Mouse (Mus musculus) spleen, adult 2 months (tissue): ENCODE results near the gene Ppfibp2. TPM values are rescaled to one million over a fixed set of nuclear protein-coding genes. Genes with fewer than 3 reads are reported as not detected.

Experiments used
- DNase-seq, 2 experiments: peaks; one replicate each; pipeline versions ENCODE4 v3.0.0 to v3.0.0-alpha.2; 2012 to 2021; ENCODE audit warnings: low spot score in 2 of 2, low read depth in 1 of 2
- H3K27ac ChIP-seq: fragments of 200-500 bp; 2 replicates; pipeline ENCODE4 v1.5.1; 2012; ENCODE audit warnings: low read length, inconsistent platforms; ENCODE audit not compliant: insufficient read depth
- H3K27me3 ChIP-seq: fragments of 200-500 bp; 2 replicates; pipeline ENCODE4 v1.6.1; 2012; ENCODE audit warnings: mild to moderate bottlenecking, moderate library complexity, low read length, inconsistent platforms; ENCODE audit not compliant: control insufficient read depth, insufficient read depth
- H3K36me3 ChIP-seq: fragments of 200-500 bp; 2 replicates; pipeline ENCODE4 v1.6.1; 2012; ENCODE audit warnings: mild to moderate bottlenecking, low read length, inconsistent platforms; ENCODE audit not compliant: control insufficient read depth, insufficient read depth
- H3K4me1 ChIP-seq: fragments of 200-500 bp; 2 replicates; pipeline ENCODE4 v1.6.1; 2011; ENCODE audit warnings: inconsistent platforms; ENCODE audit not compliant: control insufficient read depth, insufficient read depth, insufficient read length
- H3K4me3 ChIP-seq: fragments of 200-500 bp; 2 replicates; pipeline ENCODE4 v1.5.1; 2011; ENCODE audit warnings: mild to moderate bottlenecking, inconsistent platforms; ENCODE audit not compliant: insufficient read depth, insufficient read length; ENCODE audit errors: extremely low read depth
- CTCF ChIP-seq: fragments of 200-500 bp; IDR thresholded peaks from 2 replicates; pipeline ENCODE4 v1.5.1; 2011; ENCODE audit warnings: mild to moderate bottlenecking, inconsistent platforms; ENCODE audit not compliant: insufficient read depth, insufficient read length, insufficient replicate concordance; ENCODE audit errors: extremely low read depth
- POLR2A ChIP-seq: fragments of 200-500 bp; IDR thresholded peaks from 2 replicates; pipeline ENCODE4 v1.6.1; 2011; ENCODE audit warnings: low read depth, low read length, inconsistent platforms
- WGBS: fragments of 180-500 bp; shearing (Covaris S2); methylation state at CpG from one replicate; pipeline ENCODE4 v1.1.7; 2018; 5-methylcytosine and 5-hydroxymethylcytosine counted together
- polyA plus RNA-seq: library from polyadenylated mRNA; depleted of rRNA; stranded (reverse); fragments of >200 nt; gene quantifications from 2 replicates; pipeline ENCODE4 v1.2.3, GENCODE M21; 2012

The Ppfibp2 gene
- polyA plus RNA-seq, 1 experiment, result 5.5 TPM

DNA sequence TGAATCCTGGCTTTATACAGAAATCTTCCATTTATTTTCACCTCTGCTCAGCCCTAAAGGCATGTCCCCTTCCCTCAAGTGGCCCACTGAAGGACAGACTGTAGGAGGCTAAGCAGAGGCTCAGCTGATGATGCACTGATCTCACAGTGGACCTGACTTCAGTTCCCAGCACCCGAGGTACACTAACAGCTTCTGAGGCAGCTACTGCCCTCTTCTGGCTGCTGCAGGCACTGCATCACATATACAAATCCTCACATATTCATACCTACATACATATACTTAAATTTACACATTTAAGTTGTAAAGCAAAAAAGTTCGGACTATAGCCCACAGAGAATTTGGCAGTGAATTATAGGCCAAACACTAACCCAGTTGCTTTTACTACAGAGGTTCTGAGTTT, 50.0 kb downstream of the Ppfibp2 start:
- H3K4me3 ChIP-seq, result no peak overlapping the region
- no peak overlapping the region for H3K27ac ChIP-seq
- 93% methylated on average over 2 of the region's 2 CpGs for WGBS
- TF ChIP-seq POLR2A, result no peak
- TF ChIP-seq CTCF, result no peak
- H3K4me1 ChIP-seq, result peaks cover 8% of the 10 kb centered on the region; the same call in 1 of the 2 replicates
- DNase-seq, result no peak
- no peaks in the 10 kb centered on the region for H3K36me3 ChIP-seq
- H3K27me3 ChIP-seq, result no peaks in the 10 kb centered on the region

DNA sequence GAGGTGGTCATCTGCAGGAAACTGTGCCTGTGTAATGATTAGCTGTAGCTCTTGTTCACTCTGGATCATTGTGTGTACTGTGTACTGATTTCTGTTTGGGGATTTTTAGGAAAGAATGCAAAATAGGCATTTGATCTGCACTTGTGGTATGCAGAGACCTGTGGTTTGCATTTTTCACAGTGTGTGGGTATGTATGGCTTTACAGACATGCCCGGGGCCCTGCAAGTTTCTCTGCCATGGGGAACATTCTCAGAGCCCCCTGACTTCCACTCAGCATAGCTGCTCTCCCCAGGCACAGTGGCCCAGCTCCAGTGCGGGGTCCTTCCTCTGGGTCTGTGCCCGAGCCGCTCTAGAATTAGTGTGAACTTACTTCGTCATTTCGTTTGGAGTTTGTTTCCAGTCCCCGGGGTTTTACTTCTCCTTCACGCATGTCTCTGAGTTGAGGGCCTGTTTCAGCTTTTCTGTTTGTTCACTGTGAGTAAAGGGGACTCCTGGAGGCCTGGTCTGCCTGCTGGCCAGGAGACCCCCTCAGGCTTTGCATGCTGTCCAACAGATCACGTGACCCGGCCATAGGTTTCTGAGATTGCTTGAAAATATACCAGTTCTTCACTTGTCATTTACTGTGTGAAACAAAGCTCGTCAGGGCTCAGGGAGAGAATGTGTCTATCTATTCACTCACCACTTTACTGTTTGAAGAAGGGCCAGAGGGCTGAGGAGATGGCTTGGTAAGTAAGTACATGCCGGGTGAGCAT, 54.1 kb downstream of the Ppfibp2 start:
- Histone ChIP-seq H3K27ac (peak overlapping the region; percentile 57), H3K4me3 (no peak overlapping the region), H3K27me3 (no peaks in the 10 kb centered on the region), H3K36me3 (no peaks in the 10 kb centered on the region), H3K4me1 (peaks cover 8% of the 10 kb centered on the region; the same call in 1 of the 2 replicates)
- WGBS, result 71% methylated on average over 12 of the region's 12 CpGs
- DNase-seq, result no peak
- TF ChIP-seq CTCF (no peak), POLR2A (no peak)

DNA sequence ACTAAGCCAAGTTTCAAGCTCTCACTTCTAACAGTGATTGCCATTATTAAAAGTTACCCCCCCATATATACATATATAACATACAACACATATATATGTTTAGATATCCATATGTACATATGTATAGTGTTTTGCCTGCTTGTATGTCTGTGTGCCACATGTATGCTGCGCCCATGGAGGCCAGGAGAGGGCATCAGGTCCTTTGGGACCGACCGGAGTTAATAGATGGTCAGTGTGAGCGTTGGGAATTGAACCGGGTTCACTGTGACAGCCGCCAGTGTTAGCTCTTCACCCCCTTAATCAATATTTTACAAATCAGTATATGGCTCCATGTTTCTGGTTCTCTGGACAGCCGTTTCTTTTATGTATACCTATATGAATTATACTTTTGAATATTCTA, 55.0 kb downstream of the Ppfibp2 start:
- no peak overlapping the region for H3K27ac ChIP-seq
- H3K4me3 ChIP-seq, result no peak overlapping the region
- H3K36me3 ChIP-seq, result no peaks in the 10 kb centered on the region
- no peak for DNase-seq
- H3K4me1 ChIP-seq, result peaks cover 8% of the 10 kb centered on the region; the same call in 1 of the 2 replicates
- no peaks in the 10 kb centered on the region for H3K27me3 ChIP-seq
- TF ChIP-seq POLR2A (no peak), CTCF (no peak)
- 82% methylated on average over 7 of the region's 7 CpGs for WGBS

DNA sequence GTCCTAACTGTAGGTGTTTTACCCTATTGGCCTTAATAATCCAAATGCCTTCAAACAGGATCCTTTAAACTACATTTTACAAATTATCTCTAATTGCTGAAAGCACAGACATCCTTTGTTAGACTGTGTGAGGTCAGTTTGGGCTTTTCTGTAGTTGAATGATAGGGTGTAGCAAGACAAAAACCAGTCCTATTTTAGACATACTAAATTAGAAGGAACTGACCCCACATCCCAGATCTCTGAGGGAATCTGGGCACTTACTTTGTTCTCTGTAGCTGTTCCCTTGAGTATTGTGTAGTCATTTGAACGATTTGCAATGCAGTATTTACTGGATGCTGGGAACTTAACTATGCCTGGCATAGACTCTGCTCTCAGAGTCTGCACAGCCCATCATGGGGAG, 56.8 kb downstream of the Ppfibp2 start:
- WGBS, result 77% methylated on average over 1 of the region's 1 CpGs
- TF ChIP-seq POLR2A, result no peak
- no peak for TF ChIP-seq CTCF
- no peaks in the 10 kb centered on the region for H3K27me3 ChIP-seq

DNA sequence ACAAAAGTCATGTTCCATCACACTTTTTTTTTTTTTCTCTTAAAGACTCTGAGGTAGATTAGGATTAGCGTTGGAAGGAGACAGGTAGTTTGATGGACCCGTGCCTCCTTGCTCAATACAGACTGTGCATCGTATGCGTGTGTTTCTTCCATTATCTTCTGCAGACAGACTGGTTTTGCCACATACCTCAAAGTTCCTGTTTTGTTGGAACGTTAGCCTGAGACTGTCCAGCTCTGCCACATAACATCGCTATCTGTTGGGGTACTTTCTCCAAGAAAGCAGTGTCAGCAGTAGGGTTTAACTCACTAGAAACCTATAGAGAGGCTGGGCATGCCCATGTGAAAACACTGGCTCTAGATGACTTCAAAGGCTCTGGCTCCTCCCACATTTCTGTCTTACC, 61.4 kb downstream of the Ppfibp2 start:
- no peaks in the 10 kb centered on the region for H3K4me1 ChIP-seq
- no peak overlapping the region for H3K4me3 ChIP-seq
- no peak for DNase-seq
- WGBS, result 30% methylated on average over 6 of the region's 6 CpGs
- no peak for TF ChIP-seq CTCF
- no peak for TF ChIP-seq POLR2A
- H3K27me3 ChIP-seq, result no peaks in the 10 kb centered on the region
- H3K27ac ChIP-seq, result no peak overlapping the region
- no peaks in the 10 kb centered on the region for H3K36me3 ChIP-seq

More for the DNA sequence above, 56.8 kb downstream of the Ppfibp2 start:
- no peak overlapping the region for H3K4me3 ChIP-seq
- no peak overlapping the region for H3K27ac ChIP-seq
- DNase-seq, result no peak
- no peaks in the 10 kb centered on the region for H3K36me3 ChIP-seq
- H3K4me1 ChIP-seq, result peaks cover 8% of the 10 kb centered on the region; the same call in 1 of the 2 replicates

DNA sequence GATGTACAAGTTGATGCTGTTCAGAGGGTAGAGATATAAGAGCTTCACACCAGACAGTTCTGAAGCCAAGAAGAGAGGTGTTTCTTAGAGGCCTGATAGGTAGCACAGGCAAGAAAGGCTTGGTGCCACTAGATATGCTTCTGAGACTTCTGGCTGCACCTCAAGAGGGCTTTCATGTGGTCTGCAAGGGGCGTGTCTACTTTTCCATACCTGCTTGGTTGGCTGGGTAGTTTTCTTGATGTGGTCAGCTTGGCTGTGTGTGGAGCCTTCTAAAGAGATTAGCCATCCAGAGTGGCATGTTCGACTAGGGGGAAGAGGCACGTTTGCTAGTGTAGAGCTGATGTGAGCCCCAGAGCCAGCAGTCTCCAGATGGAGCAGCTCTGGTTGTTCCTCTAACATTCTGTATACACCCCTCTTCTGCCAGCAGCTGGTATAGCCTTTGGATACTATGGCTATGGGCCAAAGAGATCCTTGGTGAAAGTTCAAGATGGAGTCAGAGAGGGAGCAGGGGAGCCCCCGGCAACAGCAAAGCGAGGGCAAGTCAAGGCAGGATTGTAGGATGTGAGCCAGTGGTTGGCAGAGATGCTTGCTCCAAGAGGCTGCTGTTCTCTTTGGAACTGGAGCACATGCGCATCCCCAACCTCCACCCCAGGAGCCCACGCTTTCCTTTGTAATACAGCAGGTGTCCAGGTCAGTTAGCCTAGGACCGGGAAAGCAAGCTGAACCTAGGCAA, 64.3 kb downstream of the Ppfibp2 start:
- no peaks in the 10 kb centered on the region for H3K36me3 ChIP-seq
- no peak for TF ChIP-seq POLR2A
- no peak for TF ChIP-seq CTCF

More for the DNA sequence above, 64.3 kb downstream of the Ppfibp2 start:
- peaks cover 4% of the 10 kb centered on the region; the same call in 1 of the 2 replicates for H3K4me1 ChIP-seq
- H3K27me3 ChIP-seq, result no peaks in the 10 kb centered on the region
- H3K4me3 ChIP-seq, result no peak overlapping the region
- peak in 1 of 2 experiments; percentile 40 for DNase-seq
- WGBS, result 76% methylated on average over 8 of the region's 8 CpGs
- no peak overlapping the region for H3K27ac ChIP-seq
